Mouse (Mus musculus) ES-Bruce4 (cell line): ENCODE results near the gene Ccnd1. TPM values are rescaled to one million over a fixed set of nuclear protein-coding genes. Genes with fewer than 3 reads are reported as not detected.

Experiments used
- H3K27ac ChIP-seq: 2 replicates; pipeline ENCODE4 v1.5.1; 2012; ENCODE audit warnings: low read length, inconsistent platforms; ENCODE audit not compliant: insufficient read depth
- H3K27me3 ChIP-seq: 2 replicates; pipeline ENCODE4 v1.6.1; 2012; ENCODE audit warnings: mild to moderate bottlenecking, low read length, inconsistent platforms; ENCODE audit not compliant: control insufficient read depth, poor library complexity, insufficient read depth, severe bottlenecking
- H3K36me3 ChIP-seq: 2 replicates; pipeline ENCODE4 v1.6.1; 2012; ENCODE audit warnings: inconsistent platforms, mild to moderate bottlenecking, low read length, moderate library complexity; ENCODE audit not compliant: control insufficient read depth, poor library complexity, insufficient read depth, severe bottlenecking
- H3K4me1 ChIP-seq: one replicate; pipeline ENCODE4 v1.8.1; 2011; ENCODE audit warnings: low read length; ENCODE audit not compliant: control insufficient read depth, insufficient read depth
- H3K4me3 ChIP-seq: 2 replicates; pipeline ENCODE4 v1.5.1; 2011; ENCODE audit warnings: low read depth, mild to moderate bottlenecking, low read length
- H3K9ac ChIP-seq: 2 replicates; pipeline ENCODE4 v1.6.1; 2012; ENCODE audit warnings: low read depth, mild to moderate bottlenecking, inconsistent platforms; ENCODE audit not compliant: poor library complexity, severe bottlenecking
- H3K9me3 ChIP-seq: replicated peaks from 2 replicates; pipeline ENCODE4 v1.6.1; 2012; ENCODE audit warnings: mild to moderate bottlenecking, low read length, inconsistent platforms; ENCODE audit not compliant: control insufficient read depth, poor library complexity, insufficient read depth, severe bottlenecking
- CTCF ChIP-seq: IDR thresholded peaks from one replicate; pipeline ENCODE4 v1.8.1; 2011; ENCODE audit warnings: low read depth, low read length
- EP300 ChIP-seq: IDR thresholded peaks from 2 replicates; pipeline ENCODE4 v1.6.1; 2011; ENCODE audit warnings: low read depth, low read length; ENCODE audit not compliant: insufficient read depth
- POLR2A ChIP-seq: IDR thresholded peaks from one replicate; pipeline ENCODE4 v1.8.1; 2011; ENCODE audit warnings: low read length; ENCODE audit not compliant: insufficient read depth
- polyA plus RNA-seq: library from polyadenylated mRNA; stranded (reverse); fragments of >200 nt; gene quantifications from 2 replicates; pipeline ENCODE4 v1.2.4, GENCODE M21; 2011; ENCODE audit warnings: low read depth; ENCODE audit not compliant: missing spikeins, insufficient read depth, insufficient read length

The Ccnd1 gene
- polyA plus RNA-seq, 1 experiment: 36.5 TPM

- H3K27ac ChIP-seq: peak overlapping the region; percentile 86
- peak overlapping the region; percentile 88 for H3K4me3 ChIP-seq
- peak overlapping the region; percentile 94 for H3K9ac ChIP-seq
- H3K27me3 ChIP-seq: no peaks in the 10 kb centered on the region
- no peaks in the 10 kb centered on the region for H3K9me3 ChIP-seq
- peaks cover 8% of the 10 kb centered on the region for H3K36me3 ChIP-seq
- peak; percentile 76 for TF ChIP-seq POLR2A
- peak; percentile 74 for TF ChIP-seq EP300
- TF ChIP-seq CTCF: no peak
- no peaks in the 10 kb centered on the region for H3K4me1 ChIP-seq
Observed at GRCm38 (mm10) chr7:144941242-144941831, 1.6 kb upstream of the Ccnd1 start.

- Histone ChIP-seq H3K9ac (peak overlapping the region; percentile 94), H3K27me3 (no peaks in the 10 kb centered on the region), H3K36me3 (peaks cover 15% of the 10 kb centered on the region), H3K4me3 (peak overlapping the region; percentile 61), H3K27ac (peak overlapping the region; percentile 64; the same call in 1 of the 2 replicates), H3K9me3 (no peaks in the 10 kb centered on the region), H3K4me1 (no peaks in the 10 kb centered on the region)
- no peak for TF ChIP-seq POLR2A
- TF ChIP-seq EP300: no peak
- no peak for TF ChIP-seq CTCF
Observed at GRCm38 (mm10) chr7:144940585-144940984, 860 bp upstream of the Ccnd1 start.

DNA sequence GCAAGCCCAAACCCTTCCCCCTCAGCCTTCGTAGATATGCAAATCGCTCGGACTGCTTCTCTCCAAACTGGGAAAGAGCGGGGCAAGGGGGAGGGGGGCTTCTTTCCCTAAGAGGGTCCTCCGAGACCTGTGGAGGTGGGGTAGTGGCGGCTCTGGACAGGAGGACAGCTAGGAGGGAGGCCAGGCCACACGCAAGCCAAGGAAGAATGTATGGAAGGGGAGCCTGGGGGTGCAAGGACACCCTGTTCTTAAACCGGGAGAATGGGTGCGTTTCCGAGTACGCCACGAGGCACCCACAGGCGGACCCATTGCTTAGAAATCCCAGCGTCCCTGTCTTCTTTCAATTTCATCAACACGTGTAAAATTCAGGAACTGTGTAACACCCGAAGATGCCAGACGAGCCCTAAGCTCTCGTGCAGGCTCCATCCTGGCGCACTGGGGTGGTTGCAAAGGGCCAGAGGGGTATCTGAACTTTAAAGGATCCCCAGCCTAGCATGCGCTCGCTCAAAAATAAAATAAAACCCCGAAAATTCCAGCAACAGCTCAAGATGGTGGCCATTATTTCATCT, 362 bp upstream of the Ccnd1 start:
- Histone ChIP-seq H3K27ac (peak overlapping the region; percentile 64), H3K4me3 (peak overlapping the region; percentile 61), H3K9ac (peak overlapping the region; percentile 94), H3K9me3 (no peaks in the 10 kb centered on the region), H3K27me3 (no peaks in the 10 kb centered on the region), H3K36me3 (peaks cover 19% of the 10 kb centered on the region), H3K4me1 (no peaks in the 10 kb centered on the region)
- TF ChIP-seq EP300: no peak
- TF ChIP-seq CTCF: no peak
- TF ChIP-seq POLR2A: no peak

DNA sequence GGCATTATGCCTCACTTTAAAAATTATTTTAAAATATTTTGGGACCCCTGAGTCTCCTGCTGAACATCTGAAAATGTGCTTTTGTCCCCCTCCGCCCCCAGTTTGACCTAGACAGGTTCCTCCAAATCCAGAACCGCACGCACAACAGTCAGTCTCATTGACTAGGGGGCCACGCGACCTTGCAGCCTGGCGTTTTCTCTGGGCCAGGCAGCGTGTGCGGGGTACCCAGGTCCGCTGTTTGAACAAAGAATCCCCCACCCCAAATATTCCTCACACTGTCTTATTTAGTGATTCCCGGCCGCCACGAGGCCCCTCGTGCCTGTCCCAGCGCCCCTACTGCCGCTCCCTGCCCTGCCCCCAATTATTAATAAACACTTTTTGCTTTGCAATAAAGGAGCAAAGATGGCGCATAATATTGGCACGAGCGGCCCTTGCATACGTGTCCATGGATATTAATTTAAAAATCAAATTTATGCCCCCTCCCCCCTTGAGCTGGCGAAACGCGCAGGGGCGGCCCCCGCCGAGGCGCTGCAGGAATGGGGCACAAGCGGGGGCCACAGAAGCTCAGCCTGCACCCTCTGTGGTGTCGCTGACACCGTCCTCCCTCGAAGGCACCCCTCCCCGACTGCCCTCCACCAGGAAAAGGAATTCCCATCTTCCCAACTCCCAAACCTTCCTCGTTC, 923 bp downstream of the Ccnd1 start:
- peak overlapping the region; percentile 94 for H3K9ac ChIP-seq
- no peaks in the 10 kb centered on the region for H3K4me1 ChIP-seq
- H3K27ac ChIP-seq: peak overlapping the region; percentile 31; the same call in 1 of the 2 replicates
- peak overlapping the region; percentile 84 for H3K4me3 ChIP-seq
- TF ChIP-seq EP300 (no peak), CTCF (no peak), POLR2A (no peak)
- H3K36me3 ChIP-seq: peaks cover 22% of the 10 kb centered on the region
- H3K27me3 ChIP-seq: no peaks in the 10 kb centered on the region
- no peaks in the 10 kb centered on the region for H3K9me3 ChIP-seq

- Histone ChIP-seq H3K9ac (peak overlapping the region; percentile 94), H3K27me3 (no peaks in the 10 kb centered on the region), H3K9me3 (no peaks in the 10 kb centered on the region), H3K27ac (no peak overlapping the region), H3K4me3 (peak overlapping the region; percentile 84), H3K4me1 (no peaks in the 10 kb centered on the region), H3K36me3 (peaks cover 24% of the 10 kb centered on the region)
- TF ChIP-seq POLR2A (no peak), CTCF (no peak), EP300 (no peak)
Observed at GRCm38 (mm10) chr7:144937899-144938517, 1.7 kb downstream of the Ccnd1 start.

DNA sequence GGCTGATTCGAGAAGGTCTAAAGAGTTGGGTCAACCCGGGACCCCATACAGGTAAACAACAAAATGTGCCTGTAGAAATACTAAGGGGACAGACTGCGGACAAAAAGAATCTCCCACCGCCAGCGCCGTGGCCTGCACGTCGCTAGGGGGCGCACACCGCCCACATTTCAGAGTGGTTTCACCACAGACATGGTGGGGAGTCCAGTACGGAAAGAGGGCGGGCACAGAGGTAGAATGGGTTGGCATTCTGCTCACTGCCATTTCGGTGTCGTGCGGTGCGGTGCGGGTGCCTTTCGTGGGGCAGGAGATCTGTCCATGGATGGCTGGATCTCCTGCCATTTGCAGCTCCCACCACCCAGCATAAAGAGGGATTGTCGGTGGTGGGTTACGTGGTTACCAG, 2.2 kb downstream of the Ccnd1 start:
- H3K9ac ChIP-seq: peak overlapping the region; percentile 94
- no peaks in the 10 kb centered on the region for H3K27me3 ChIP-seq
- peaks cover 26% of the 10 kb centered on the region for H3K36me3 ChIP-seq
- H3K27ac ChIP-seq: no peak overlapping the region
- no peaks in the 10 kb centered on the region for H3K9me3 ChIP-seq
- TF ChIP-seq EP300 (no peak), CTCF (peak; percentile 96), POLR2A (no peak)
- peak overlapping the region; percentile 39 for H3K4me3 ChIP-seq
- H3K4me1 ChIP-seq: no peaks in the 10 kb centered on the region
